In the genomic region with DNA sequence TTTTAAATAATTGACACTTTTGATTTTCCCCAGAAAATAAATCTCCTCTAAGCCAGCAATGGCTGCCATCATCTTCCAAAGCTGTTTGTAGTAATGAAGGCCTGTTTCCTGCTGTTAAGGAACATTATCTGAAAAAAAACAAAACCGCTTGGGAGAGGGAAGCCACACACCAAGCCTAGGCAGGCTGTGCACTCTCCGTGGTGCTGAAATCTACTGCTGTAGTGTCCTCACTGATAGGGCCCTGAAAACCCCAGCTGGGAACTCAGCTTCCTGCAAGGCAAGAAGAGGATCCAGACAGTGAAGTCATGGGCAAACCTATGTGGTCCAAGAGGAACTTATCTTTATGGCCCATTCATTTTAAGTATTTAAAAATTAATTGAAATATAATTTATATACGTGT, we compare ENCODE assay signal across 9 mouse cellular contexts.
DNase-seq lines count a peak whose midpoint lies in the region; ATAC-seq lines count a peak whose summit lies in the region.
"Had no signal": no experiment of that assay in that cellular context is flagged by ENCODE, and none has a peak within 500 bp of the region (broad histone marks: within the 10 kb centered on the region; RNA-seq: fewer than 3 reads in every experiment).

No protein-coding gene starts in this region.

- no peaks in the 10 kb centered on the region for H3K27me3 ChIP-seq in hindbrain, embryonic 10.5 days (ENCODE audit: insufficient read depth, poor library complexity, severe bottlenecking)
- no peaks in the 10 kb centered on the region for H3K27me3 ChIP-seq in hindbrain, embryonic 16.5 days (replicated peaks; ENCODE audit: control insufficient read depth, insufficient read depth, low read length)
- H3K27me3 ChIP-seq in embryonic facial prominence, embryonic 10.5 days (replicated peaks; ENCODE audit: low read depth, poor library complexity, severe bottlenecking): no peaks in the 10 kb centered on the region

- H3K36me3 ChIP-seq in hindbrain, embryonic 10.5 days: no peaks in the 10 kb centered on the region
- no peaks in the 10 kb centered on the region for H3K36me3 ChIP-seq in hindbrain, embryonic 16.5 days (ENCODE audit: control insufficient read depth, insufficient read depth, low read length)
- no peaks in the 10 kb centered on the region for H3K36me3 ChIP-seq in embryonic facial prominence, embryonic 10.5 days (replicated peaks)

- no peak for ATAC-seq in hindbrain, embryonic 16.5 days

- H3K4me2 ChIP-seq in hindbrain, embryonic 16.5 days (ENCODE audit: low read length): no peak overlapping the region

- WGBS in hindbrain, embryonic 10.5 days: 16% methylated on average over 3 of the region's 3 CpGs
- 21% methylated on average over 3 of the region's 3 CpGs for WGBS in hindbrain, embryonic 16.5 days
- WGBS in embryonic facial prominence, embryonic 10.5 days: 16% methylated on average over 3 of the region's 3 CpGs

- no peaks in the 10 kb centered on the region for H3K4me1 ChIP-seq in hindbrain, embryonic 10.5 days (replicated peaks)
- no peaks in the 10 kb centered on the region for H3K4me1 ChIP-seq in hindbrain, embryonic 16.5 days (ENCODE audit: control insufficient read depth, insufficient read depth, low read depth, low read length)
- no peaks in the 10 kb centered on the region for H3K4me1 ChIP-seq in embryonic facial prominence, embryonic 10.5 days

- H3K27ac ChIP-seq in hindbrain, embryonic 10.5 days: no peak overlapping the region
- H3K27ac ChIP-seq in hindbrain, embryonic 16.5 days (ENCODE audit: low read depth, low read length): no peak overlapping the region
- no peak overlapping the region for H3K27ac ChIP-seq in embryonic facial prominence, embryonic 10.5 days (replicated peaks)
- H3K27ac ChIP-seq: macrophage had no signal

- no peak overlapping the region for H3K4me3 ChIP-seq in hindbrain, embryonic 10.5 days
- no peak overlapping the region for H3K4me3 ChIP-seq in hindbrain, embryonic 16.5 days (ENCODE audit: low read length)
- no peak overlapping the region for H3K4me3 ChIP-seq in embryonic facial prominence, embryonic 10.5 days

- H3K9me3 ChIP-seq in hindbrain, embryonic 10.5 days: no peaks in the 10 kb centered on the region
- no peaks in the 10 kb centered on the region for H3K9me3 ChIP-seq in hindbrain, embryonic 16.5 days (ENCODE audit: control insufficient read depth, low read length)
- H3K9me3 ChIP-seq in embryonic facial prominence, embryonic 10.5 days: no peaks in the 10 kb centered on the region

- peak; percentile 48 for DNase-seq in hindbrain, embryonic 10.5 days (ENCODE audit: low spot score)
- DNase-seq in NIH3T3 (ENCODE audit: low read depth): peak; percentile 85
- peak; percentile 77 for DNase-seq in embryonic facial prominence, embryonic 10.5 days (ENCODE audit: low spot score)
- peak; percentile 12 for DNase-seq in lung, postnatal 14 days
- no peak for DNase-seq in right cerebral cortex, postnatal 25 days
- DNase-seq in right cerebral cortex, adult 2 months (ENCODE audit: low spot score in 2 of 2): no peak
- no peak for DNase-seq in right cerebral cortex, postnatal 4 days

- no peak overlapping the region for H3K9ac ChIP-seq in hindbrain, embryonic 16.5 days (ENCODE audit: low read depth, low read length)

Comparison
In these comparisons a context has a peak if more than half of its experiments do, and no peak if none do; other contexts are left out.
1. DNase-seq: peak in hindbrain, embryonic 10.5 days (single experiment), NIH3T3 (single experiment), embryonic facial prominence, embryonic 10.5 days (single experiment) and lung, postnatal 14 days (single experiment); none in right cerebral cortex, postnatal 25 days (single experiment), right cerebral cortex, adult 2 months (0 of 2) and right cerebral cortex, postnatal 4 days (single experiment).